9 mouse cellular contexts compared by ENCODE assay signal in genomic region chr11:69665961-69666664, GRCm38 (mm10). TPM values are rescaled to one million over a fixed set of nuclear protein-coding genes. Genes with fewer than 3 reads are reported as not detected.
DNase-seq lines count a peak whose midpoint lies in the region; ATAC-seq and TF ChIP-seq lines count a peak whose summit lies in the region.
"Had no signal": no experiment of that assay in that cellular context is flagged by ENCODE, and none has a peak within 500 bp of the region (broad histone marks: within the 10 kb centered on the region; RNA-seq: fewer than 3 reads in every experiment).

Gene Cd68, minus strand, starts transcription at chr11:69666153.

- H3K4me1 ChIP-seq in bone marrow, adult 2 months (ENCODE audit: control insufficient read depth, insufficient read depth, low read length) = peaks cover 3% of the 10 kb centered on the region; the same call in 1 of the 2 replicates
- peaks cover 24% of the 10 kb centered on the region for H3K4me1 ChIP-seq in intestine, embryonic 16.5 days (ENCODE audit: control insufficient read depth, insufficient read depth, low read length)
- H3K4me1 ChIP-seq in liver, embryonic 12.5 days = peaks cover 69% of the 10 kb centered on the region

- peak within 1 kb of the TSS; percentile 73 for H3K27ac ChIP-seq in bone marrow, adult 2 months (ENCODE audit: control insufficient read depth, insufficient read depth, low read depth, low read length, poor library complexity)
- H3K27ac ChIP-seq in intestine, embryonic 16.5 days (ENCODE audit: low read length) = peak within 1 kb of the TSS; percentile 11; the same call in 1 of the 2 replicates
- H3K27ac ChIP-seq in liver, embryonic 12.5 days = peak within 1 kb of the TSS; percentile 93

- peaks cover 24% of the 10 kb centered on the region for H3K36me3 ChIP-seq in intestine, embryonic 16.5 days (ENCODE audit: control insufficient read depth, insufficient read depth, low read length)
- H3K36me3 ChIP-seq in liver, embryonic 12.5 days = peaks cover 75% of the 10 kb centered on the region

- 0 out of 2 replicates have a peak, but pooled peaks have one; percentile 4 for ATAC-seq in intestine, embryonic 16.5 days
- no peak for ATAC-seq in liver, embryonic 12.5 days
- peak; percentile 76 for ATAC-seq in neutrophil, adult 5-6 weeks (ENCODE audit: extremely low read depth, insufficient number of reproducible peaks, low FRiP score, poor library complexity, severe bottlenecking)

- 0 out of 2 replicates have a peak, but pooled peaks have one; percentile 10 for TF ChIP-seq POLR2A in bone marrow, adult 2 months (IDR thresholded peaks at IDR 0.05; ENCODE audit: borderline replicate concordance, control insufficient read depth, low read depth, low read length)

- peak within 1 kb of the TSS; percentile 56 for H3K4me3 ChIP-seq in bone marrow, adult 2 months (replicated peaks; ENCODE audit: control insufficient read depth, low read depth, low read length)
- H3K4me3 ChIP-seq in intestine, embryonic 16.5 days (ENCODE audit: low read length) = no peak within 1 kb of the TSS
- H3K4me3 ChIP-seq in liver, embryonic 12.5 days = no peak within 1 kb of the TSS
- H3K4me3 ChIP-seq: midbrain, embryonic 12.5 days had no signal

- TF ChIP-seq CTCF in bone marrow, adult 2 months (IDR thresholded peaks at IDR 0.05; ENCODE audit: control insufficient read depth, insufficient read depth, low read length) = no peak

- 21% methylated on average over 7 of the region's 7 CpGs for WGBS in bone marrow, adult 2 months
- 27% methylated on average over 7 of the region's 7 CpGs for WGBS in intestine, embryonic 16.5 days
- WGBS in liver, embryonic 12.5 days (ENCODE audit: insufficient replicate concordance) = 21% methylated on average over 7 of the region's 7 CpGs

- H3K9ac ChIP-seq in intestine, embryonic 16.5 days (ENCODE audit: low read depth, low read length) = no peak within 1 kb of the TSS
- no peak within 1 kb of the TSS for H3K9ac ChIP-seq in liver, embryonic 12.5 days
- H3K9ac ChIP-seq: midbrain, embryonic 12.5 days had no signal

- H3K27me3 ChIP-seq in intestine, embryonic 16.5 days (replicated peaks; ENCODE audit: control insufficient read depth, insufficient read depth, low read length) = no peaks in the 10 kb centered on the region
- no peaks in the 10 kb centered on the region for H3K27me3 ChIP-seq in liver, embryonic 12.5 days (replicated peaks)
- H3K27me3 ChIP-seq: midbrain, embryonic 12.5 days had no signal

- no peak within 1 kb of the TSS for H3K4me2 ChIP-seq in intestine, embryonic 16.5 days (ENCODE audit: low read depth, low read length)
- H3K4me2 ChIP-seq in liver, embryonic 12.5 days = peak within 1 kb of the TSS; percentile 1; the same call in 1 of the 2 replicates
- H3K4me2 ChIP-seq: midbrain, embryonic 12.5 days had no signal

- H3K9me3 ChIP-seq in intestine, embryonic 16.5 days (ENCODE audit: control insufficient read depth, low read length) = no peaks in the 10 kb centered on the region
- no peaks in the 10 kb centered on the region for H3K9me3 ChIP-seq in liver, embryonic 12.5 days (replicated peaks)
- H3K9me3 ChIP-seq: midbrain, embryonic 12.5 days had no signal

- peak; percentile 40 for DNase-seq in thymus, postnatal 14 days
- no peak for DNase-seq in thymus, postnatal 10 days (ENCODE audit: low spot score in 2 of 2)
- peak; percentile 75 to 86 for DNase-seq in frontal cortex, adult 2 months (ENCODE audit: extremely low spot score in 1 of 2, low spot score in 1 of 2)
- DNase-seq in gastrocnemius, postnatal 10 days = no peak

RNA-seq across cellular contexts. Expression of gene Cd68, which starts in this region (rescaled TPM):
- 28.0 and 51.6 TPM in 2 replicates for polyA plus RNA-seq in bone marrow, adult 2 months (2011; ENCODE audit: insufficient read depth, insufficient read length, low replicate concordance, missing spikeins)
- 13.7 TPM in 2 replicates for polyA plus RNA-seq in frontal cortex, adult 2 months (2012; rRNA removed)
- 14.0 and 14.7 TPM in 2 replicates for polyA plus RNA-seq in intestine, embryonic 16.5 days (2015; fragmentation: Nextera tagmentation; extraction: Ambion mirVana)
- 14.5 and 15.0 TPM in 2 replicates for polyA plus RNA-seq in liver, embryonic 12.5 days (2016; fragmentation: Nextera tagmentation; extraction: Ambion mirVana)
- total RNA-seq in neutrophil, adult 5-6 weeks (2017) = 82.6 and 91.5 TPM in 2 replicates
- total RNA-seq in gastrocnemius, postnatal 10 days (2021) = 10 to 100 TPM in 1 of 2 experiments, 1 to 10 TPM in 1; 6.1 to 14.1 TPM

Comparison
In these comparisons a context has a peak if more than half of its experiments do, and no peak if none do; other contexts are left out.
1. DNase-seq: peak in thymus, postnatal 14 days (single experiment) and frontal cortex, adult 2 months (2 of 2); none in thymus, postnatal 10 days (0 of 2) and gastrocnemius, postnatal 10 days (single experiment).
2. H3K27ac ChIP-seq: peak in every context shown above with its lines; median percentile 93 in liver, embryonic 12.5 days; 73 in bone marrow, adult 2 months; 11 in intestine, embryonic 16.5 days.